Mouse (Mus musculus) yolk sac, embryonic 10.5 days (tissue): ENCODE data around the gene Slc9b1.

Source experiments
- DNase-seq: peaks from one replicate; pipeline ENCODE4 v3.0.0-alpha.2; 2017; ENCODE audit warnings: low spot score

The Slc9b1 gene

GRCm38 (mm10) chr3:135393186-135393585 lies 45.4 kb downstream of the Slc9b1 start:
- no peak for DNase-seq

DNA sequence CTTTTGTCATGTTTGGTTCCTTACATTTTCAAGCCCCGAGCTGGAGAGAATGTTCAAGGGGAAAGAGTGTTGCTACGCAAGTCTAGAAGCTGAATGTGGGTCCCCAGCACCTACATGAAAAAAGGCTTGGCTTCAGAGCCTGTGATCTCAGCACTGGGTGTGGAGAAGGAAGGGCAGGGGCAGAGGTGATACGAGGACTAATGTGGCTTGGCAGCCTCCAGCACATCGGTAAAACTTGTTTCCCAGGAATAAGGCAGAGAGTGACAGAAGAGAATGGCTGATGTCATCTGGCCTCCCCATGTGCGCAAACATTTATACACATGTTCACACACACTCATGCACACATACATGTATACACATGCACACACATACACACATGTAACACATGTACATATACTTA lies 47.3 kb downstream of the Slc9b1 start:
- no peak for DNase-seq

- peak; percentile 37 for DNase-seq
Observed at GRCm38 (mm10) chr3:135396081-135396480, 48.3 kb downstream of the Slc9b1 start.

DNA sequence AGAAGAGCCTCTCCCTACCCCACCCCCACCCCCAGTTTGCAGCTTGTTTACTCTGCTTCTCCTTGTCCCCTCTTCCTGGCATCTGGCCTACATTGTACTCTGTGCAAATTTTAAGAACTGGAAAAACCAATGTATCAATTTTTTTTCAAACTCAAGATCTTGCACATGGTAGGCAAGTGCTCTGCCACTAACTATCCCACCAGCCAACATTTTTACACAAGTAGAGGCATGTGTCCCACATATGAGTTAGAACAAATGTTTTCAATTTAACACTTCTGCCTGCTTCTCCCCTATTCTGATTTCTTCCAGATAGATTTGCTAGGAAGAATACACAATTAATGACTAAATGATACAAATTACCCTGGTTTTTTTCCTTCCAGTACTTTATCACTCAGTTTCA lies 49.3 kb downstream of the Slc9b1 start:
- DNase-seq = no peak

DNA sequence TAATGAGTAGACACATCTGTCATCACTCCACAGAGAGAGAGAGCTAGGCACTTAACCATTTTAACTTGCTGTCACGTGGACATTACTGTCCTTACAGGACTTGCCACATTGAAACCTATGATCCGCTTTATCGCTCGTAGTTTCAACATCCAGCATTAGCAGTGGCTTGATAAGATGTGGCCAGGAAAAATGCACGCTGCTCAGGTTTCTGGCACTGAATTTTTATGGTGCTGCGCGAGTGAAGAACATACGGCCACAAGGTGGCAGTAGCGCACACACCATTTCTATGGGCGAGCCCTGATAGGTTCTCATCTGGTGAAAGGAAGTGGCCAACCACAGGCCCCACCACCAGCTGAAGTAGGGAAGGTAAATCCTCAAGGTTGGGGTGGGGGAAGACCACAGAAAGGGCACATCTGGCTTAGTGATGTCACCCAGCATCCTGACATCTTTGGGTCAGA lies 54.4 kb downstream of the Slc9b1 start:
- peak; percentile 59 for DNase-seq

DNA sequence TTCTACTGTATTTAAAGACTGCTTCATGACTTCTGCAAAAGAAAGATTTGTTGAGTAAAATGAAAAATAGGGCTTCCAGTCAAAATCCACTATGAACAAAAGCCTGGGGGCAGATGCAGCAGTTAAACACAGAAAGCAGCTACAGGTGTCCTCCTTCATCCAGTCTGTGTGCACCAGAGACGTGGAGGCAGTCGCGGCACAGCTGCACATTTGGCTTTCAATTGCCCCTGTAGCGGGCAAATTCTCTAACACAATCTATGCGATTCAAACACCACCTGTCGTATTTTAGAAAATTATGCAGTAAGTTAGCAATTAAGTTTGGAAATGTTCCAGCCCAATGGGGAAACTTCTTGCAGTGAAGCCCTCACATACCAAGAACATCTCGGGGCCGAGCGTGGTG lies 55.4 kb downstream of the Slc9b1 start:
- DNase-seq = no peak

GRCm38 (mm10) chr3:135403856-135404255 lies 56.0 kb downstream of the Slc9b1 start:
- no peak for DNase-seq

DNA sequence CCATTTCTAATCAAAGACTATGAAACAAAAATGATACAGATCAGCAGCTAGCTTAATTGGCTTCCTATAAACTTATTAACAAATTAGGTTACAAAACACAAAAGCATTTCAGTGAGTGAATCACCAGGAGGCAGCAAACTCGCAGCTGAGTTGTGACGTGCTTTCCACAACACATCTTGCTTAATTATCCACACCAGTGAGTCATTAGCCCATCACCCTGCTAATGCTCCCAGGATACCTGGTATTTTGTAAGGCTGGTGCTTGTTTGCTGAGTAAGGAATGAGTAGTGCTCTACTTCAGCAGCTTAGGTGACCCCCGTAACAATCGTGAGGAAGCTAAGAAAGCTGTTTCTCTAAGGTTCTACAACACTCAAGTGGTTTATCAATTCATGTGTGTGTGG lies 56.8 kb downstream of the Slc9b1 start:
- DNase-seq = no peak

- no peak for DNase-seq
Observed at GRCm38 (mm10) chr3:135407351-135407750, 59.5 kb downstream of the Slc9b1 start.

DNA sequence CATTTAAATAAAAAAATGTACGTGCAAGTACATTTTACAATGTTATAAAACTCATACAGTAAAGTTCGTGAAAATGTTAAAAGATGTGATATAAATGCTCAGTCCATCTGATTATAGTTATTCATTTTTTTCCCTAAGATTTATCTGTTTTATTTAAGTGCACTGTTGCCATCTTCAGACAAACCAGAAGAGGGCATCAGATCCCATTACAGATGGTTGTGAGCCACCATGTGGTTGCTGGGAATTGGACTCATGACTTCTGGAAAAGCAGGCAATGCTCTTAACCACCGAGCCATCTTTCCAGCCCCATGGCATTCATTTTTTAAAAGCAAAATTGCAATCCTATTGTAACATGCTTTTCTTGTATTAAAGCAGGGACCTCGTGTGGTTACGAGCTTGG lies 61.4 kb downstream of the Slc9b1 start:
- no peak for DNase-seq

DNA sequence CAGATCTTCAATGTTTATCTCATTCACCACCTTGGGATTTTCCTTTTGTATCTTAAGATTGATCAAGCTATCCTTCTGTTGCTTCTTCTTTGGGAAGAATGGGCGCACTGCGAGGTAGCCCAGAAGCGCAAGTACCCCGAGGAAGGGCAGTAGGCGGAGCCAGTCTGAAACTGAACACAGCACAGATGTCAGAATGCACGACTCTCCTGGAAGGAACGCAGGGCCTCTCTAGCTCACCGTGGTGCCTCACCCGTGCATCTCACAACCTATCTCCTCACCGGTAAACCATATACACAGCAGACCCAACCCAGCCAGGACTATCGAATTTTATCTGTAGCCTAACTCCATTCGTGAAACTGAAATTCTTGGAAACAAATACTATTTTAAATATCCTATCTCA lies 63.2 kb downstream of the Slc9b1 start:
- DNase-seq = no peak

DNA sequence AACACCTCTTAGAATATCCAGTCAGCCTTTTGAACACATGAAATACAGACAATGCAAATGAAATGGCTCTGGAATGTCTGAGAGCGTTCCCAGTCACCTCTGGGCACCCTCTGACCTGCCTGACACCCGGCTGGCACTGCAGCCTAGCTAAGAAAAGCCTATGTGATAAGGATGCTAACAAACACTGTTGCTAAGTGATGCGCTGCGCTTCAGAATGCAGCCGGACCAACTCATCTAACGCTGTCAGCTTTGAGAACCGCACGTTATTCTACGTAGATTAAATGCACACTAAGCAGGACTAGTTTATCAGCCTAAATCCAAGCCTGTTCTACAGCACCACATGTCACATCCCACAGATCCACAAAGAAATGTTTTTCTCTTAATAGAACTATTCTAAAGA lies 64.0 kb downstream of the Slc9b1 start:
- no peak for DNase-seq

DNA sequence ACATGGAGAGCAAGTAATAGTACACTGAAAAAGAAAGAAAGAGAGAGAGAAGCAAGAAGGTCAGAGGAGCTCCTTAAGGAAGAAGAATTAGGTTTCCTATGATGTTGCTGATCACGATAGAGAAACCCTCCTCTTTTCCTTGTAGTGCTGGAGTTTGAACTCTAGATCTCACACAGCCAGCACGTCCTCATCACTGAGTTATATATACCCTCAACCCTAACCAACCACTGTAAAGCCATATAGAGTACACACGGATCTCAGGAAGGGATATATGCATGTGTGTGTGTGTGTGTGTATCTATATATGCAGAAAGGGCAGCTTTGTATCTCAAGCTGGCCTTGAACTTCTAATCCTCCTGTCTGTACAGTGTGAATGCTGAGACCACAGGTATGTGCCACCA lies 69.4 kb downstream of the Slc9b1 start:
- DNase-seq = no peak

- DNase-seq = no peak
Observed at GRCm38 (mm10) chr3:135417799-135418198, 70.0 kb downstream of the Slc9b1 start.

GRCm38 (mm10) chr3:135420542-135421309 lies 72.9 kb downstream of the Slc9b1 start:
- no peak for DNase-seq

GRCm38 (mm10) chr3:135421310-135421594 lies 73.4 kb downstream of the Slc9b1 start:
- DNase-seq = no peak

DNA sequence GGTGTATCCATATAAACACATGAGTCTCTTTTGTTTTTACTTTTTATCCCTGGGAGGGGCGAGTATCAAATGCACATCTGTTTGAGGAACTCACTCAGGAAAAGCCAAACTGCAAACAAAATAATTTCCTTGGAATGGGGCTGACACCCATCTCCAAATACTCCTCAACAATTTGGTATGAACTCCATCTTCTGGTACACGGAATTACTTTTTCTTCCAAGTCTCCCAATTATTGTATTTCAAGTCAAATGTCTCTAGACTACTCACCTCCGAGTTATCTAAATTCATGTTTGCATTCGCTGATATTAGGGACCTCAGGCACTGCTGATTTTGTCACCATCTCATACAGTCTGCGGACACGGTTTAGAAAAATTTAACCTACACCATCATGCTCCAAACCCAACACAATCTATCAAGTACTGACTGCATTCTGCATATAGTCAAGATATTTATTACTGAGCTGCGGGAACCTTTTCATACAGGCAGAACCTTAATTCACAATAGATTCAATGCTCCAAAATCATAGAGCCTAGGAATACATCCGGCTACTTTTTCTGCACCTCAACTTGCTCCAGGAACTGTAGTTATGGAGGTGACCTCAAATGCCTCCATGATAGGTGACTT lies 74.5 kb downstream of the Slc9b1 start:
- DNase-seq = no peak

GRCm38 (mm10) chr3:135422856-135423607 lies 75.2 kb downstream of the Slc9b1 start:
- peak; percentile 88 for DNase-seq

DNA sequence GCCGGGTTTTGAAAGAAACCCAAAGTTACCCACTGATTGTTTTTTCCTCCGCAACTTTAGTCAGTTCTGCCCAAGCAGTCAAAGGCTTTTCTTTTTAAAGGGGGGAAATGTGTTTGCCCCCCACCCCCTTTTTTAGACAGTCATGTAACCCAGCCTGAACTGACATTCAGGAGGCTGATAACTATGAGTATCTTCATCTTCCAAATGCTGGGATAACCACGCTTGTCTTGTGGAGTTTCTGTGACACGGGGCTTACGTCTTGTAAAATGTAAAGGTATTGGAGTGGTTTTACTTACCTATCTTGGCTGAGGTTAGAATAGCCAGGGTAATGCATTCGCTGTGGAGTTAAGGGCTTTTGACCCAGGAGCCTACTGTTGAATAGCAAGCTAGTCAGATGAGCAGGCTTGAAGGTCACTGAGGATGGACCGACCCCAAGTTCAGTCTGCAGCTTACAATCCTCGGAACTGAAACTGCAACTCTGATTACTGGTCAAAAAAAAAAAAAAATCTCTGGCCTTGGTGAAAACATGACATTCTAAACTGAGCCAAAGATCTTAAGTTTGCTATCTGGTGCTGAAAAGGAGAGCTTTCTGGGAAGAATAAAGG lies 75.9 kb downstream of the Slc9b1 start, which contains the start of gene Cisd2:
Gene Cisd2, minus strand, starts transcription at position 318 of the 605 bp plus-strand sequence.
- no peak for DNase-seq

GRCm38 (mm10) chr3:135436901-135437616 lies 89.2 kb downstream of the Slc9b1 start:
- no peak for DNase-seq

GRCm38 (mm10) chr3:135437758-135438495 lies 90.1 kb downstream of the Slc9b1 start, which contains the start of gene Ube2d3:
Gene Ube2d3 (plus strand): TSS chr3:135438149.
- DNase-seq = peak; percentile 100
